Mouse (Mus musculus) MEL (cell line): ENCODE measurements at regions not wholly inside any gene's neighbourhood (a gene's known extent, or its start where the extent isn't known, plus 50 kb on each side); places are given as distances from the start of the nearest gene placed in this dataset.

Source experiments
- DNase-seq: peaks from one replicate; pipeline ENCODE4 v3.0.0; 2011; ENCODE audit warnings: low read depth, low spot score
- H3K27ac ChIP-seq: 2 replicates; pipeline ENCODE4 v1.5.1; 2012; ENCODE audit warnings: low read depth, mild to moderate bottlenecking, control low read depth, low read length, moderate library complexity; ENCODE audit not compliant: control insufficient read depth
- H3K27me3 ChIP-seq, 2 experiments: fragments of 150-350 bp in 1 of 2; sonication (generic) in 1 of 2; 2 replicates each; pipeline ENCODE4 v1.6.1; 2012; ENCODE audit warnings: low read length in 2 of 2, mild to moderate bottlenecking in 2 of 2, improper control_type of control experiment in 1 of 2, moderate library complexity in 1 of 2; ENCODE audit not compliant: insufficient read depth in 2 of 2, control insufficient read depth in 1 of 2
- H3K36me3 ChIP-seq, 2 experiments: 2 replicates each; pipeline ENCODE4 v1.6.1; 2012 to 2014; ENCODE audit warnings: low read length in 2 of 2, improper control_type of control experiment in 1 of 2, inconsistent platforms in 1 of 2, mild to moderate bottlenecking in 1 of 2; ENCODE audit not compliant: insufficient read depth in 2 of 2, control insufficient read depth in 1 of 2
- H3K4me1 ChIP-seq, 2 experiments: fragments of 150-350 bp in 1 of 2; sonication (generic) in 1 of 2; 2 replicates each; pipeline ENCODE4 v1.6.1; 2012; ENCODE audit warnings: low read length in 2 of 2, improper control_type of control experiment in 1 of 2, mild to moderate bottlenecking in 1 of 2; ENCODE audit not compliant: insufficient read depth in 2 of 2, control insufficient read depth in 1 of 2
- H3K4me3 ChIP-seq, 2 experiments: fragments of 150-350 bp in 1 of 2; sonication (generic) in 1 of 2; 2 replicates each; pipeline ENCODE4 v1.5.1; 2012; ENCODE audit warnings: low read depth in 2 of 2, low read length in 2 of 2, mild to moderate bottlenecking in 2 of 2, moderate library complexity in 2 of 2, control low read depth in 1 of 2, improper control_type of control experiment in 1 of 2; ENCODE audit not compliant: control insufficient read depth in 1 of 2, insufficient read depth in 1 of 2
- H3K79me2 ChIP-seq: 2 replicates; pipeline ENCODE4 v1.6.1; 2012; ENCODE audit warnings: mild to moderate bottlenecking, low read length, moderate library complexity; ENCODE audit not compliant: control insufficient read depth, poor library complexity, insufficient read depth
- H3K9ac ChIP-seq: 2 replicates; pipeline ENCODE4 v1.6.1; 2012; ENCODE audit warnings: low read depth, mild to moderate bottlenecking, control low read depth, low read length, moderate library complexity; ENCODE audit not compliant: control insufficient read depth, poor library complexity, severe bottlenecking
- H3K9me3 ChIP-seq: fragments of 150-350 bp; sonication (generic); replicated peaks from 2 replicates; pipeline ENCODE4 v1.6.1; 2012; ENCODE audit warnings: mild to moderate bottlenecking, low read length, improper control_type of control experiment, moderate library complexity; ENCODE audit not compliant: insufficient read depth
- CTCF ChIP-seq, 3 experiments: IDR thresholded peaks in 2 of 3; conservative IDR thresholded peaks in 1 of 3; 2 replicates each; pipeline ENCODE4 v1.5.1; 2011 to 2012; ENCODE audit warnings: low read length in 3 of 3, low read depth in 2 of 3, mild to moderate bottlenecking in 2 of 3, improper control_type of control experiment in 1 of 3, inconsistent platforms in 1 of 3, mixed read lengths in 1 of 3, moderate library complexity in 1 of 3; ENCODE audit not compliant: control insufficient read depth in 1 of 3, insufficient read depth in 1 of 3, poor library complexity in 1 of 3, severe bottlenecking in 1 of 3
- ELF1 ChIP-seq: IDR thresholded peaks from 2 replicates; pipeline ENCODE4 v1.6.1; 2014; ENCODE audit warnings: low read depth, mild to moderate bottlenecking, inconsistent platforms, low read length, improper control_type of control experiment, moderate library complexity
- EP300 ChIP-seq, 2 experiments: IDR thresholded peaks; 2 replicates each; pipeline ENCODE4 v1.6.1; 2011; ENCODE audit warnings: improper control_type of control experiment in 2 of 2, low read length in 2 of 2, low read depth in 1 of 2, mild to moderate bottlenecking in 1 of 2
- GATA1 ChIP-seq: IDR thresholded peaks from 2 replicates; pipeline ENCODE4 v1.6.1; 2011; ENCODE audit warnings: low read depth, low read length, improper control_type of control experiment
- MAX ChIP-seq: IDR thresholded peaks from 2 replicates; pipeline ENCODE4 v1.6.1; 2011; ENCODE audit warnings: low read length, improper control_type of control experiment
- MXI1 ChIP-seq: IDR thresholded peaks from 2 replicates; pipeline ENCODE4 v1.6.1; 2011; ENCODE audit warnings: mild to moderate bottlenecking, low read depth, low read length, improper control_type of control experiment
- NELFE ChIP-seq: IDR thresholded peaks from 2 replicates; pipeline ENCODE4 v1.6.1; 2011; ENCODE audit warnings: low read depth, low read length, improper control_type of control experiment
- SIN3A ChIP-seq: IDR thresholded peaks from 2 replicates; pipeline ENCODE4 v1.6.1; 2012; ENCODE audit warnings: low read length, improper control_type of control experiment, inconsistent platforms
- TBP ChIP-seq: IDR thresholded peaks from 2 replicates; pipeline ENCODE4 v1.8.0; 2011; ENCODE audit warnings: low read depth, low read length, improper control_type of control experiment
- UBTF ChIP-seq: IDR thresholded peaks from 2 replicates; pipeline ENCODE4 v1.6.1; 2012; ENCODE audit warnings: low read depth, mild to moderate bottlenecking, inconsistent platforms, low read length, improper control_type of control experiment, moderate library complexity, borderline replicate concordance; ENCODE audit not compliant: insufficient read depth
- USF2 ChIP-seq, 2 experiments: IDR thresholded peaks; 2 replicates each; pipeline ENCODE4 v1.6.1; 2011 to 2012; ENCODE audit warnings: improper control_type of control experiment in 2 of 2, low read length in 2 of 2, borderline replicate concordance in 1 of 2, inconsistent platforms in 1 of 2, low read depth in 1 of 2, mild to moderate bottlenecking in 1 of 2; ENCODE audit not compliant: insufficient read depth in 1 of 2
- ZC3H11A ChIP-seq: IDR thresholded peaks from 2 replicates; pipeline ENCODE4 v1.6.1; 2012; ENCODE audit warnings: low read depth, mild to moderate bottlenecking, inconsistent platforms, low read length, improper control_type of control experiment

DNA sequence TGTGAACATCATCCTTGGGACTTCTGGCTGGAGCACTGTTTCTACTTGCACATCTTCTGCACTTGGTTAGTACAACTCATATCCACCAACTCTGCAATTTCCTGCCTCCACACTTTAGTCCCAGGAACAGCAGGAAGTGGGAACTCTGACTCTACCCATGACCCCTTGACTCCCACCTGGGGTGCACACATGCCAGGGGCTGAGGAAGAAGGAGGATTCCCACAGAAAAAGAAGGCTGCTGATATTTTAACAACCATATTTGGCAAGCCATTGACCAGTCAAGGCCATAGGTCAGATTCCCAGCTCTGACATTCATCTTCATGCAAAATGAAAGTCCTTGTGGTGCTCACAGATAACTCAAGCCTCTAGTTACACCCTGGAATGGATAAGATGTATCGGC is 530.3 kb upstream of the Cdh11 start:
- TF ChIP-seq UBTF = no peak
- TF ChIP-seq ZC3H11A = no peak
- no peak for TF ChIP-seq NELFE
- TF ChIP-seq ELF1 = no peak
- no peak for TF ChIP-seq TBP
- TF ChIP-seq, all 39 proteins: peak for 0
- no peak for DNase-seq

DNA sequence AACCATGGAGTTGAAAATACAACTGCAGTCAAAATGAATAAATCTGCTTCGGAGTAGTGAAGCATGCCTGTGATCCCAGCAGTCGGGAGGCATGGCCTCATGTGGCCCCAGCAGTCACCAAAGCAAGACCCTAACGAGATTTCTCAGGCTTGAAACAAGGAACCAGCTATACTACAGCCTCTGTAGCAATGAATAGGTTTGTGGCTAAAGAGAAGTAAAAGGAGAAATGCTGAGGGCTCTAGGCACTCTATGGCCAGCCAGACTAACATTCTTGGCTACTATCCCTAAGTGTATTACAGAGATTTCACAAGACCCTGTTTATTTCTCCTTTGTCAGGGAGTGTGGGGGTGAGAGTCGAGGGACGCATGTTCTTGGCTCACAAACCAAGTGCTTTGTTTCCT is 531.2 kb upstream of the Cdh11 start:
- no peaks in the 10 kb centered on the region for H3K4me1 ChIP-seq
- no peaks in the 10 kb centered on the region for H3K36me3 ChIP-seq
- DNase-seq = no peak
- H3K79me2 ChIP-seq = no peaks in the 10 kb centered on the region
- TF ChIP-seq GATA1 = no peak
- H3K9me3 ChIP-seq = no peaks in the 10 kb centered on the region
- no peak overlapping the region for H3K4me3 ChIP-seq
- H3K27me3 ChIP-seq = no peaks in the 10 kb centered on the region
- no peak overlapping the region for H3K27ac ChIP-seq
- no peak overlapping the region for H3K9ac ChIP-seq

More for the DNA sequence above, 530.3 kb upstream of the Cdh11 start:
- Histone ChIP-seq H3K9ac (no peak overlapping the region), H3K36me3 (no peaks in the 10 kb centered on the region), H3K27me3 (no peaks in the 10 kb centered on the region), H3K4me3 (no peak overlapping the region), H3K4me1 (no peaks in the 10 kb centered on the region), H3K27ac (no peak overlapping the region), H3K79me2 (no peaks in the 10 kb centered on the region), H3K9me3 (no peaks in the 10 kb centered on the region)

DNA sequence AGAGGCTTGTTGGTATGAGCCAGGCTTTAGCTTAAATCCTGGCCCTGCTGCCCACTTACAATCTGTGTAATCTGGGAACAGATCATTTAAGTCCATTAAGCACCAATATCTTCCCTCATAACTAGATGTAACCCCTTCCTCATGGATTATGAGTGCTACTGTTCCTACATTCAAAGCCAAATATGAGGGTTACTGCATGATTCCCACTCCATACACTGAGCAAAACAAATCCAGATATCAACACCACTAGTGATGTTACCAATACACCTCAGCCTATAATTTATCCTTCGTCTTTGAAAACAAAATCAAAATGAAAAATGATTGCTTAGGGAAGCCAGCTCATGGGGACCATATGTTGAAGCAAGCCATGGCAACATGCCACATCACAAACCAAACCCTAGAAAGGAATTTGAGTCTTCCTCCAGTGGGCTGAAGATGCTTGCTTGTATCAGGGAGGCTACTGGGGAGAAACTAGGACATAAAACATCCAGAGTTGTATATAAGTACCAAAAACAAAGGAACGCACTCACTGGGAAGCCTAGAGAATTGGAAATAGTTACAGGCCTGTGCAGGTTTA is 531.8 kb upstream of the Cdh11 start:
- H3K4me1 ChIP-seq = no peaks in the 10 kb centered on the region
- H3K9ac ChIP-seq = no peak overlapping the region
- TF ChIP-seq USF2 (IDR thresholded peaks at IDR 0.05; ENCODE audit: borderline replicate concordance in 1 of 2, insufficient read depth in 1 of 2, low read depth in 1 of 2, low read length in 2 of 2) = no peak
- TF ChIP-seq NELFE = no peak
- TF ChIP-seq SIN3A = no peak
- TF ChIP-seq MXI1 = no peak
- TF ChIP-seq CTCF (IDR thresholded peaks at IDR 0.05 in 2 of 3, conservative IDR thresholded peaks at IDR 0.05 in 1 of 3; ENCODE audit: control insufficient read depth in 1 of 3, insufficient read depth in 1 of 3, low read depth in 2 of 3, low read length in 3 of 3, poor library complexity in 1 of 3, severe bottlenecking in 1 of 3) = no peak
- TF ChIP-seq EP300 (IDR thresholded peaks at IDR 0.05; ENCODE audit: low read depth in 1 of 2, low read length in 2 of 2) = no peak
- no peak for TF ChIP-seq MAX
- no peak overlapping the region for H3K27ac ChIP-seq
- H3K79me2 ChIP-seq = no peaks in the 10 kb centered on the region
- DNase-seq = no peak
- H3K27me3 ChIP-seq = no peaks in the 10 kb centered on the region
- no peak overlapping the region for H3K4me3 ChIP-seq
- no peaks in the 10 kb centered on the region for H3K9me3 ChIP-seq
- H3K36me3 ChIP-seq = no peaks in the 10 kb centered on the region
